Mouse (Mus musculus) CD8-positive naive resting alpha-beta T cell, adult 2 months (primary cell): ENCODE measurements around the gene Lcp2.
A peak's percentile ranks its signal among the peaks of the same experiment; 100 is the strongest.

Source experiments
- DNase-seq, 2 experiments: peaks; one replicate each; pipeline ENCODE4 v3.0.0; 2022; ENCODE audit warnings: low read depth in 2 of 2, low spot score in 2 of 2

Gene Lcp2

DNA sequence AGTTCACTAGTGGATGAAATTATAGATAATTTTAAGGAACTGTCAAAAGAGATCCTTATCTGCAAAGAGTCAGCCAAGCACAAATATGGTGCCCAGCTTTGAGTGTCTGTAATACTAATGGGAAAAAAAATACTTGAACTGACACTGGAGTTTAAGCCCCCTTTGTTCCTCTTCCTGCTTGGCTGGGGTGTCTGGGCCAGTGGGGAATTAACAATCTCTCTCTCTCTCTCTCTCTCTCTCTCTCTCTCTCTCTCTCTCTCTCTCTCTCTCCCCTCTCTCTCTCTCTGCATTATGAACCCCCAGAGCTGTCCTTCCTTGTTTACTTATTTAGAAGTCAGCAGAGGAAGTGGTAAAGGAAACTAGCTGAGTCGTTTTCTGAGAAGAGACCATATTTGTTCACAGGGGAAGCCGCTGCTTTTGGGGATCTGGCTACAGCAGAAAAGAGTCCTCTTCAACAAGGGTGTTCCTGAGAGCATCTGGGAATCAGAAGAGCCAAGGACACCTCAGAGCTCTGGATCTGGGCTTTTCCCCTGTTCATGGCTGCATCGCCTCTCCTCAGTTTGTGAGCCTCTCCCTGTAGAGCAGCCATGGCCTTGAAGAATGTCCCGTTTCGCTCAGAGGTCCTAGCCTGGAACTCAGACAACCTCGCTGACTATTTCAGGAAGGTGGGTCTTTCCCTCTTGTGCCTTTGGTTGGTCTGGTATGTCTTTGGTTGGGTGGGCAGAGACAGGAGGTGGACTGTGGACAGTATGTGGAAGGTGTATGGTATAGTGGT is at the start of gene Lcp2:
TSS of gene Lcp2 (plus strand) at position 154 of the 775 bp plus-strand sequence.
- no peak for DNase-seq

DNA sequence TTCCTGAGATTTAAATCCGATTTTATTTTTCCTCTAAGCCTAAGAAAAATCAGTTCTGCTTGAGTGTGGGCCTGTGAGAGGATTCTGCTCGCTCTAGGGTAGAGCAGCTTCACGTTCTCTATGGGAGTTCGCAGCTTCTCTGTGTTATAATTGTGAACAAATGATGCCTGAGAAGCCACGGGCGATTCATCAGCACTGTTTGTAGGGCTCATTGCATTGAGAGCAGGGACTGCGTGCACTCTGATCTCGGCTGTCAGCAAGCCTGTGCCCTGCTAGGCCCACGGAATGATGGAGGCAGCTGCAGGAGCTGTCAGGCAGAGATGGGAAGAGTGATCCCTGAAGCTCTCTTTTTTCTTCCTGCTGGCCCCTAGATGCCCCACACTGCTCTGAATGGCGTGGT is 48.5 kb upstream of the Lcp2 start:
- no peak for DNase-seq

- DNase-seq: no peak
Measured at GRCm38 (mm10) chr11:34000416-34000815, 46.3 kb upstream of the Lcp2 start.

- peak; percentile 61 to 73 for DNase-seq
Measured at GRCm38 (mm10) chr11:34001938-34002592, 44.7 kb upstream of the Lcp2 start.

DNA sequence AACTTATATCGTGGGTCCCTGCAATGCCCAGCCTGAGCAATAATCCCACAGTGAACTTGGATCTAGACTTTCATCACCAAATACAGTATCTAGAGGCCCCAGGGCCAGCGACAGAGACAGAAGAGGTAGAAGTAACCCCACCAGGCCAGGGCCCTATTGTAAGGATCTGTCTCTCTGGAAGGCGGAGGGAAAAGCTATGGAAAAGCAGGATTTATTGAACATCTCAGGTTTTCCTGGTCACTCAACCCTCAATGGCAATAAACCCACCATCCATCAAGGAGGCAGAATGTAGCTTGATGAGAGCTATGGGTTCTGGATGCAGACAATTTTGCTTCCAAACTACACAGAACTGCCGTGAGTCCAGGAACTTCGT is 44.1 kb upstream of the Lcp2 start:
- no peak for DNase-seq

- no peak for DNase-seq
Measured at GRCm38 (mm10) chr11:34007616-34008015, 39.1 kb upstream of the Lcp2 start.

DNA sequence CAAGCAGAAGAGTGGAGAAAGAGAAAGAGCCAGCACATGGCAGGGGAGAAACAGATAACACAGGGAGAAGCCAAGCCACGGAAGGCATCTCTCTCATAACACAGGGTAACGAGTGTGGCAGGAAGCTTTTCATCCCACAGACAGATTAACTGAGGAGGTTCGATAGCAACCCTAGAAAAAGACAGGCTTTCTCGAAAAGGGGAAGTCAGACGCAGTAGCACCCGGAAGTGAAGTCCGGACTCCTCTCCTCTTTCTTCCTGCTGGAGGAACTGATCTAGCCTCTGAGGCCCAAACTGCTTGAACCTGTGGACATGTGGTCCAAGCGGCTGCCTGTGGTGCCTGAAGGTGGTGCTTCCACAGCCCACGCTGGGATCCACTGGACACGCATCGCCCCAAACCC is 38.5 kb upstream of the Lcp2 start:
- peak; percentile 33 to 50 for DNase-seq

GRCm38 (mm10) chr11:34008702-34009101 is 38.0 kb upstream of the Lcp2 start:
- peak; percentile 67 to 81 for DNase-seq

- DNase-seq: peak; percentile 30 to 37
Measured at GRCm38 (mm10) chr11:34009316-34010087, 37.2 kb upstream of the Lcp2 start.

DNA sequence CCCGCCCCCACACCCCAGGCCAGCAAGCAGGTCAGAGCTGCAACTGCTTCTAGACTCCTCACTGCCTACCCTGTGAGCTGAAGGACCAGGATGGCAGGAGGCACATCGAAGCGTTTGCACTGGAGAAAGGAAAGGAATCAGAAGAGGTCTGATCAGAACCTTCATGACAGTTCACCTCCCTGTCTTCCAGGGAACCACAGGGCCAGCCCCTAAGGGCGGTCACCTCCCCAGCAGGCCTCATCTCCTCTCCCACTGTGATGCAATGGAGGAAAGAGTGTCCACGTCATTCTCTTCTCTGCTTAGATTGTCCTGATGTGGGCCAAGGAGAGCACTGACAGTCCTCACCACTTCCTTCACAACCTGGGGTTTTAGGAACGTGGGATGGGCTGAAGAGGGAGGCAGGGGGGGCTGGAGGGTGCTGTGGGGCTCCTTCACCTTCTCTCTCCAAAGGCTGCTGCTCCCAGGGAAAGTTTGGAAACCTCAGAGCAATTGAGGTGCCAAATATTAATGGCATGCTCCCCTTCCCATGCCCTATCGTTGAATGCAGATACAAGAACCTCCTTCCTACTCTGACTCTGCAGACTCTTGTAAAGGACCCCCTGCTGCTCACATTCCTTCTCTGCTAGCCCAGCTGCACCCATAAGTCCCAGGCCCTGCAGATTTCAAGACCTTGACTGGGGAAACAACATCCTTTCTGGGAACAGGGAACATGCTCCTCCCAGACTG is 36.4 kb upstream of the Lcp2 start:
- DNase-seq: peak; percentile 48 to 54

- peak; percentile 31 to 34 for DNase-seq
Measured at GRCm38 (mm10) chr11:34010859-34011172, 35.9 kb upstream of the Lcp2 start.

GRCm38 (mm10) chr11:34012007-34012652 is 34.6 kb upstream of the Lcp2 start:
- no peak for DNase-seq

- DNase-seq: no peak
Measured at GRCm38 (mm10) chr11:34025091-34025490, 21.6 kb upstream of the Lcp2 start.

GRCm38 (mm10) chr11:34029658-34030057 is 17.1 kb upstream of the Lcp2 start:
- DNase-seq: no peak

DNA sequence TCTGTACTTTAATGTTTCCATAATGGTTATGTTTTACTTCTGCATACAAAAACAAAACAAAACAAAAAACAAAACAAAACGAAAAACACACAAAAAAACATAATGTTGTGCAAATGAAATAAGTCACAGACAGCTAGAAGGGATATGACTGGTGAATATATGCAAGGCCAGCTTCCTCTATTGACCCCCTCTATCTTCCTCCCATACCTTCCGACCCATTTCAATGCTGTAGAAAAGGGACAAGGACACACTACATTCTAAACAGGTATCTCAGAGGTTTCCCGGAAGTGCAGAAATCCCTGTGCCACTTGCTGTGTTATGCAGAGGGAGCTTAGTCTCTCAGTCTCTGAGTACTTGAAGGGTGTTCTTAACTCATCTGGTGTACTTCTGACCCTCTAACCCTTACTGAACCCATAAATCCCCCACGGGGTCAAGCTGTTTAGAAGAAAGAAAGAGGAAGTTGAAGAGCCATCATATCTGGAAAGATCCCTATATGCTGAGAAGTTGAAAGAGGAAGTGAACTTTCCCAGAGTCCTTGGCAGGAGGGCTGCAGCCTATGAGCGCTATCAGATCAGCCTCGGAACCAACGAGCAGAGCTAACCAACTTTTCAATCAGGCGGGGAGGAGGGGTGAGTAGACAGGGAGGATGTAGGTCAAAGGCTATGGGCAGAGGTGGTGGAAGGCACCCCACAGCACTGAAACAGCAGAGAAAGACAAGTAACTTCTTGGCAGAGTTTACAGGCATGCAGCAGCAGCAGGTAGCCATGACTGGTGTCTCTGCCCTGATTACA is 15.5 kb upstream of the Lcp2 start:
- DNase-seq: no peak

GRCm38 (mm10) chr11:34034008-34034505 is 12.7 kb upstream of the Lcp2 start:
- no peak for DNase-seq

GRCm38 (mm10) chr11:34034794-34035193 is 11.9 kb upstream of the Lcp2 start:
- DNase-seq: no peak

DNA sequence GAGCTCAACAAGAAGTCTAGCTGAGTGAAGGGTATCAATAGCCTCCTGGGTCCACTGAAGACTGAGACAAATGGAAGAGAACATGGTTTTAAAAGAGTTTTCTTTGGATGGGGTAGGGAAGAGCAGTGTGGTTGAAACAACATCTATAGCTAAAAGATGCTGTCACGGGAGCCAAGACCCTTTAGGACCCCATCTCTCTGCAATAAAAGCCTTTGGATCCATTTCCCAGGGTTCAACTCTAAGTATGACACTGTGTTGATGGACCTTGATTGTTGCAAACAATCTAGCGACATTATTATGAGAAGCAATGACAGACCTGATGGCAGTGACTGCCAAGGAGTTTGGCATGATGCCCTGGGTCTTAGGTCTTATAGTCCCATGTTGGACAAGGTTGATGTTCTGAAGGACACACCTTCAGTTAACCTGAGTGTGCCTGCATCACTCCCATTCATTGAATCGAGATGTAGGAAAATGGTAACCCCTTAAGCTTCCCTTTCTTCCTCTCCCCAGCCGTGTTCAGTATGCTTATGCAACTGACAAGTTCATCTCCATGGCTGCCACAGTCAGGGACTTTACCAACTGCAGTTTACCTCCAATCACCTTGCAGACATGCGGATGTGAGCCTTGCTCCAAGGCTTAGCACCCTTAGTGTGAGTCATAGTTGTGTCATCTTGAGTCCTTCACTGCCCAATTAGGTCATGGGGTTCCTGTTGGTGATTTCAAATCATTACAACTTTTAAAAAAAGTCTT is 10.6 kb upstream of the Lcp2 start:
- DNase-seq: no peak

DNA sequence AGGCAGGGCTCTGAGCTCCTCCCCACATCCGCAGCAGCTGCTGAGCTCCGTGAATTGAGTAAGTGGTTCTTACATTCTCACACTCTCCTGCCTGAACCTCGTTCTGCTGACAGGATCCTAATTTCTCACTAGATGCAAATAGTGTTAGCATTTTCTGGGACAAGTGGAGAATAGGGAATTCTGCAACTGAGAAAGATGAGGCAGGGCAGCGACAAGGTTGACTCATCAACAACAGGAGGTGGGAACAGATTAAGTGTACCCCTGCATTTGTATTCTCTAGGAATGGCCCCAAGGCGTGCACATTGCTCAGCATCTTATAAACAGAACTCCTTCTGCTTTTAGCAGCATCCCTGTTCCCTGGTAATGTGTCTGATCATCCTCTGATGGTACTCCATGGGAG is 6.7 kb upstream of the Lcp2 start:
- DNase-seq: no peak
